Mouse (Mus musculus) cortical plate, adult 2 months (tissue): ENCODE measurements around the gene Crbn.

Source experiments
- CTCF ChIP-seq: fragments of 200-500 bp; IDR thresholded peaks from 2 replicates; pipeline ENCODE4 v1.5.1; 2011; ENCODE audit warnings: mild to moderate bottlenecking, control low read depth, low read length; ENCODE audit not compliant: insufficient read depth; ENCODE audit errors: extremely low read depth
- POLR2A ChIP-seq: fragments of 200-500 bp; IDR thresholded peaks from 2 replicates; pipeline ENCODE4 v1.6.1; 2011; ENCODE audit warnings: mild to moderate bottlenecking, low read length, control low read depth; ENCODE audit not compliant: insufficient read depth; ENCODE audit errors: extremely low read depth

DNA sequence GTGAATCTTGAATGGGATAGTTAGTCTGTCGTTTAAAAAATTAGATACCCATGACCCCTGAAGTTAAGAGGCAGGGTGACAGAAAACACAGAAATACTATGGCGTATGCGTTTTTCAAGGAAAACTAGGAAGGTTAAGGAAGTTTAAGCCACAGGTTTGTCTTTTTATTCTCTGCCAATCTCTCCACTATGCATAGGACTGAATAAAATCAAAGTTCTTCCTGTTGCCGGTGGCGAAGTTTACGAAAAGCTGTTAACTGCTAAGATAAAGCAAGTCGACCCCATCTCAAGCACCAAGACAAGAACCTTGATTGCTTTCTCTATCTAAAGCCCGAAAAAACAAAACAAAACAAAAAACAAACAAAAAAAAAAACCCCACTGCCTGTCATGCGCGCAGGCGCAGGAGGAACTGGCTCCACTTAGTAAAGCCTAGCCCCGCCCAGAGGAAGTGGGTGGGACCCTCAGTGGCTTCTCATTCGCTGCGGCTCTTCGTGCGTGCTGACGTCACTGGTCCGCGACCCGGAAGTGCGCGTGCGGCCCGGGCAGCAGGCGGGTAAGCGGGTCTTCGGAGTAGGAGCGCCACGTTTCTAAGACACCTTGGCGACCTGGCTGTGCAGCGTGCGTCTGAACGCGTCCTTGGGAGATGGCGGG, 31.1 kb downstream of the Crbn start, which contains the start of gene Trnt1:
- no peak for TF ChIP-seq CTCF
- peak; percentile 59; the same call in 1 of the 2 replicates for TF ChIP-seq POLR2A
